Mouse (Mus musculus) kidney, adult 2 months (tissue): Measurements from ENCODE around the gene Mpeg1. TPM values are rescaled to one million over a fixed set of nuclear protein-coding genes. Genes with fewer than 3 reads are reported as not detected.

ENCODE experiments used
- DNase-seq: peaks from one replicate; pipeline ENCODE4 v3.0.0; 2021
- H3K27ac ChIP-seq: fragments of 200-500 bp; 2 replicates; pipeline ENCODE4 v1.5.1; 2012; ENCODE audit warnings: low read depth, low read length, control low read depth, inconsistent platforms; ENCODE audit not compliant: insufficient read depth
- H3K27me3 ChIP-seq: fragments of 200-500 bp; replicated peaks from 2 replicates; pipeline ENCODE4 v1.6.1; 2012; ENCODE audit warnings: mild to moderate bottlenecking, moderate library complexity, low read length, inconsistent platforms; ENCODE audit not compliant: control insufficient read depth, insufficient read depth
- H3K36me3 ChIP-seq: fragments of 200-500 bp; 2 replicates; pipeline ENCODE4 v1.6.1; 2012; ENCODE audit warnings: mild to moderate bottlenecking, moderate library complexity, low read length, inconsistent platforms; ENCODE audit not compliant: control insufficient read depth, insufficient read depth
- H3K4me1 ChIP-seq: fragments of 200-500 bp; 2 replicates; pipeline ENCODE4 v1.6.1; 2011; ENCODE audit warnings: low read length; ENCODE audit not compliant: control insufficient read depth, insufficient read depth
- H3K4me3 ChIP-seq: fragments of 200-500 bp; 2 replicates; pipeline ENCODE4 v1.5.1; 2011; ENCODE audit warnings: mild to moderate bottlenecking, low read depth, low read length, control low read depth; ENCODE audit not compliant: insufficient read depth
- CTCF ChIP-seq: fragments of 200-500 bp; conservative IDR thresholded peaks from 2 replicates; pipeline ENCODE4 v1.5.1; 2011; ENCODE audit warnings: low read depth, mild to moderate bottlenecking, control low read depth, low read length, moderate library complexity, mixed read lengths; ENCODE audit not compliant: insufficient read depth, insufficient read length
- POLR2A ChIP-seq: fragments of 200-500 bp; IDR thresholded peaks from one replicate; pipeline ENCODE4 v1.6.1; 2011; ENCODE audit warnings: low read depth, low read length, control low read depth
- WGBS: fragments of 180-500 bp; shearing (Covaris S2); methylation state at CpG from one replicate; pipeline ENCODE4 v1.1.7; 2018; 5-methylcytosine and 5-hydroxymethylcytosine counted together
- polyA plus RNA-seq: library from polyadenylated mRNA; depleted of rRNA; stranded (reverse); fragments of >200 nt; gene quantifications from 2 replicates; pipeline ENCODE4 v1.2.3, GENCODE M21; 2012

The Mpeg1 gene
- polyA plus RNA-seq, 1 experiment: 7.4 TPM

DNA sequence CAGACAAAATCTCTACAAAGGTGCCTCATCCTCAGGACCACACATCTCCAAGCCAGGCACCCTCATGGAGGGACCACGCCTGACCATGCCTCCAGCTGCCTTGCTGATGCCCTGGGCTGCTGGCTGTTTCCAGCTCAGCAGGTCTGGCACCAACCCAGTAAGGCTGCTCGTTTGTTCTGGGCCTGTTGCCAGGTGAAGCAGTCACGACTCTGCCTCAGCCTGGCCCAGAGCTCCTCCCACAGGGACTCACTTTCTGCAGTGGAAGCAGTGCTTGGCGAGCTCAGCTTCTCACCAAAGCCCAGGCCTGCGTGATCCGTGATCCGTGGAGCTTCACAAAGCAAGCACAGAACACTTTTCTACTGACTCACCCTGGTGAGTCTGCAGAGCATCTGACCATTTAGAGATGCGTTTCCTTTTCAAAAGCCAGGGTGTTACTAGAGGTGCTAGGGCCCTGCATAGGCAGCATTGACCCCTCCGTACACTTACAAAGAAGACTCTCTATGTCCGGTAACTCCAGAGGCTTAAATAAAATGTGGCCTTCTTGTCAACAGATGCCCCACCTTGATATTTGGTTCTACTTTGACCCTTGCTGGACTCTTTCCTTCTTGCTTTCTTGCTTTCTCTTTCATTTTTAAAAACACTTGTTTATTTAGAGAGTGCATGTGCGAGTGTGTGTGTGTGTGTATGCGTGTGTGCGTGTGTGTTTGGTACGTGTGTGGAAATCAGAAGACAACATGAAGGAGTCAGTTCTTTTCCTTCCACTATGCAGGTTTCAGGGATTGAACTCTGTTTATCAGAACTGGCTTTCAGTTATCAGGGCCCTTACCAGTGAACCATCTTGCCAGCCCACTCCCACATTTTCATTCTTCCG is 15.0 kb downstream of the Mpeg1 start:
- Histone ChIP-seq H3K27ac (peak overlapping the region; percentile 57), H3K36me3 (no peaks in the 10 kb centered on the region), H3K4me3 (no peak overlapping the region), H3K27me3 (no peaks in the 10 kb centered on the region), H3K4me1 (peaks cover 15% of the 10 kb centered on the region)
- WGBS: 25% methylated on average over 15 of the region's 15 CpGs
- peak; percentile 98 for DNase-seq
- no peak for TF ChIP-seq CTCF

DNA sequence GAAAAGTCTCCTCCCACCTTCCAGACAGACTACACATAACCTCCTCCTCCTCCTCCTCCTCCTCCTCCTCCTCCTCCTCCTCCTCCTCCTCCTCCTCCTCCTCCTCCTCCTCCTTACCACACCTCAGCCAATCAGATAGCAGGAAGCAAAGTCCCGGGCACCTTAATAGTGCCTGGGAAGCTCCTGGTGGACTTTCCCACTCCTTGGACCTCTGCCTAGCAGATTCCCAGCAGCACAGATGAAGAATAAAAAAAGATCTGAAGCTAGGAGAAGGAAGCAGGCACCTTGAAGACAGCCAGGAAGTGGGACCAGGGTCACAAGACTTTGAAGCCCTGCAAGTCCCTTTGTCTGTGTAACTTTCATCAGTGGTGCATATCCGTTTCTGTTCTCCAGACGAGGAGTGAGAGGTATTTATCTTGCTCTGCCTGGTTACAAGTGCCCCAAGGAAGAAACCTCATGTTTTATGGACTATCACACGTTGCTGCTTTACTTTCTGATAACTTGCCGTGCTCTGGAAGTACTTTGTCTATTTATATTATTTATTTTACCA is 16.2 kb downstream of the Mpeg1 start:
- Histone ChIP-seq H3K27ac (peak overlapping the region; percentile 33; the same call in 1 of the 2 replicates), H3K4me3 (no peak overlapping the region), H3K4me1 (peaks cover 15% of the 10 kb centered on the region), H3K36me3 (no peaks in the 10 kb centered on the region), H3K27me3 (no peaks in the 10 kb centered on the region)
- DNase-seq: peak; percentile 85
- TF ChIP-seq POLR2A: no peak
- TF ChIP-seq CTCF: no peak
- WGBS: 18% methylated on average over 5 of the region's 5 CpGs

DNA sequence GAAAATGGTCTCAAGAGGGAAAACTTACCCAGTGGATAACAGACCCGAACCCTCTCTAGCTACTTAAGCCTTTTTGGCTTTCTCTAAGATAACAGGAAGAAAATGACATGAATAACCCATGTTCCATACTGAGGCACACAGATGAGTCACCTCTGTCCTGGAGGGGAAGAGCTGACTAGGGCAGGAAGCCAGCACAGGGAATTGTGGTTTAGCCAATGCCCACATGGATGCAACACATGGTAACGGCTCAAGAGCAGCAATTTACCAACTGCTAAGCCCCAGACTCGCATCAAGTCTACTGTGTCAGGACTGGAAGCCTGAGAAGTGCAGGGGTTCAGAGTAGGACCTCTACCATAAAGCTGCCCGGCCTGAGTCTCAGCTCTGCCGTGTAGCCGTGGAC is 17.8 kb downstream of the Mpeg1 start:
- Histone ChIP-seq H3K27me3 (no peaks in the 10 kb centered on the region), H3K27ac (no peak overlapping the region), H3K4me1 (peaks cover 20% of the 10 kb centered on the region), H3K4me3 (no peak overlapping the region), H3K36me3 (no peaks in the 10 kb centered on the region)
- no peak for DNase-seq
- 83% methylated on average over 6 of the region's 6 CpGs for WGBS
- TF ChIP-seq POLR2A (no peak), CTCF (no peak)

DNA sequence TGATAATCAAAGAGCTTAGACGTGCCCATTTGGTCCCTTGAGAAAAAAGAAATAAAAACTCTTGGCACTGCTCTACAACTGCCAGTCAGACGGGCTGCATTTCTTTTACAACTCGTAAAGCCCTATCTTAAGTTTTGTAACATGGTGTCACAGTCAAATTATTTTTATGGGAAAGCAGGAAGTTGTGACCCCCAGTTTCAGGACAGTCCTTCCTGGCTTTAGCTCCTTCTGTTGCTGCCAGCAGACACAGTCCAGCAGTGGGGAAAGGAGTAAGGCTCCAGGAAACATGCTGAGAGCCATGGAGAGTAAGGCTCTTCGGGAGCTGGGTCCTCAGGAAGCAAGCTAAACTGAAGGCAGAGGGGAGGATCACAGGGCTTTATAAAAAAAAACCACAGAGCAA is 23.2 kb downstream of the Mpeg1 start:
- no peaks in the 10 kb centered on the region for H3K36me3 ChIP-seq
- TF ChIP-seq CTCF (no peak), POLR2A (no peak)
- peak; percentile 53 for DNase-seq
- H3K4me1 ChIP-seq: peaks cover 51% of the 10 kb centered on the region
- WGBS: 26% methylated on average over 4 of the region's 4 CpGs
- H3K27me3 ChIP-seq: no peaks in the 10 kb centered on the region
- no peak overlapping the region for H3K4me3 ChIP-seq
- peak overlapping the region; percentile 65 for H3K27ac ChIP-seq

DNA sequence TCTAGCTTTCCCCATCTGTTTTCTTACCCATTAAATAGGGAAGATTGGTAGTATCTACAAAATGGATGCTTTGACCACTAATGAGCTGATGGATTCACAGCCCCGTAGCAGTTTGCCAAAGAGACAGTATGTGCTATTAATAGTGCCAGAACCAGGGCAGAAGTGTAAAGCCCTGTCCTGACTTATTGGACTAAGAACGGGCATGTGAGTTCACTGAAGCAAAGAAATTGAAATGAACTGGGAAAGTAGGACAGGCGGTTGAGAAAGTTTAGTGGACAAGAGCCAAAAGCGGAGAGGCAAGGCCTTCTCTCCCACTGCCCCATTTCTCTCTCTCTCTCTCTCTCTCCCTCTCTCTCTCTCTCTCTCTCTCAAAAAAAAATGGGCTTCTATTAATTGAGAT is 23.6 kb downstream of the Mpeg1 start:
- no peak for TF ChIP-seq POLR2A
- no peak for TF ChIP-seq CTCF
- Histone ChIP-seq H3K4me3 (no peak overlapping the region), H3K27me3 (no peaks in the 10 kb centered on the region), H3K4me1 (peaks cover 51% of the 10 kb centered on the region), H3K36me3 (no peaks in the 10 kb centered on the region), H3K27ac (peak overlapping the region; percentile 65)
- WGBS: 25% methylated on average over 4 of the region's 4 CpGs
- DNase-seq: peak; percentile 86

DNA sequence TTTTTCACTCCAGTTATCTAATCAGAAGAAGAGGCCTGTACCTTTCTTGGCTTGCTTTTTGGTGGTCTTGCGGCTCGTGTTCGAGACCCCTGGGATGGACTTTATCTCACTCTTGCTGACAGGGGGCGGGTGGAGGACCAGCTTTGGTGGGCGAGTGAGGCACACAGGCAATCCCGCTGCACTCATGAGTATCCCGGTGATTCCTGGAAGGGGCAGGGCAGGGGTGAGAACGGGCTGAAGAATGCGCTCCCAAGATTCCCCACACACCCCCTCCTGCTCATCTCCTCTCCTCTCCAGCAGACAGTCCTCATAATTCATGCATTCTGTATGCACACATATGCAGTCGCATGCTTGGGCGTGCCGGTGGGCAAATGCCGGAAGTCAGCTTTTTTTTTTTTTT is 24.6 kb downstream of the Mpeg1 start:
- WGBS: 79% methylated on average over 13 of the region's 13 CpGs
- Histone ChIP-seq H3K4me1 (peaks cover 59% of the 10 kb centered on the region), H3K4me3 (no peak overlapping the region), H3K36me3 (no peaks in the 10 kb centered on the region), H3K27me3 (no peaks in the 10 kb centered on the region), H3K27ac (no peak overlapping the region)
- no peak for TF ChIP-seq CTCF
- no peak for TF ChIP-seq POLR2A
- DNase-seq: no peak

DNA sequence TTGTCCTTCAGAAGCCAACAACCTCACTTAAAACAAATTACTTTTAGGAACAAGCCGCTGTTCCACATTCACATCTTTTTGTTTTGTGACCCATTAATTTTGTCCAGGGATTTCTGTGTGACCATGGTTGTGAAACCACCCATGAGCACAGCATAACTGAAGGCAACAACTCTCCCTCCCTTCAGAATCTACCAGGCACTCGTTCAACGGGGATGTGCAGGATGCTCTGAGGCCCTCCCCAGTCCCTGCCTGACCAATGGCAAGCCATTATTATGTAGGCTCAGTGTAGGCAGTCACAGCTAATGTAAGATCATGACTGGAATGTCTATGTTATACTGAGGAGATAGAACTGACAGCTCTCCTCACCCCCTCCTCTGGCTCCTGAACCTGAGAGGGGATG is 25.1 kb downstream of the Mpeg1 start:
- no peaks in the 10 kb centered on the region for H3K27me3 ChIP-seq
- 75% methylated on average over 3 of the region's 3 CpGs for WGBS
- H3K4me1 ChIP-seq: peaks cover 59% of the 10 kb centered on the region
- H3K36me3 ChIP-seq: no peaks in the 10 kb centered on the region
- no peak overlapping the region for H3K27ac ChIP-seq
- H3K4me3 ChIP-seq: no peak overlapping the region
- TF ChIP-seq CTCF: no peak
- TF ChIP-seq POLR2A: no peak
- no peak for DNase-seq
